Mouse (Mus musculus) liver, embryonic 15.5 days (tissue): Measurements from ENCODE around the gene Gpc5. TPM values are rescaled to one million over a fixed set of nuclear protein-coding genes. Genes with fewer than 3 reads are reported as not detected.

ENCODE experiments used
- ATAC-seq: fragments of 200-750 bp; cut with Nextera tagmentation; 2 replicates; pipeline ENCODE4 v1.8.0; 2017; ENCODE audit warnings: moderate number of reproducible peaks, mild to moderate bottlenecking, moderate library complexity; ENCODE audit not compliant: insufficient read depth
- H3K27ac ChIP-seq: fragments of 300-500 bp; sonication (generic); replicated peaks from 2 replicates; pipeline ENCODE4 v1.5.1; 2015; ENCODE audit warnings: mild to moderate bottlenecking, inconsistent platforms
- H3K27me3 ChIP-seq: fragments of 300-500 bp; sonication (generic); 2 replicates; pipeline ENCODE4 v1.6.1; 2015; ENCODE audit warnings: mild to moderate bottlenecking, inconsistent platforms
- H3K36me3 ChIP-seq: fragments of 300-500 bp; sonication (generic); replicated peaks from 2 replicates; pipeline ENCODE4 v1.6.1; 2015; ENCODE audit warnings: moderate library complexity, mild to moderate bottlenecking, inconsistent platforms
- H3K4me1 ChIP-seq: fragments of 300-500 bp; sonication (generic); replicated peaks from 2 replicates; pipeline ENCODE4 v1.6.1; 2015; ENCODE audit warnings: inconsistent platforms
- H3K4me2 ChIP-seq: fragments of 300-500 bp; sonication (generic); 2 replicates; pipeline ENCODE4 v1.6.1; 2015; ENCODE audit warnings: moderate library complexity, mild to moderate bottlenecking, inconsistent platforms
- H3K4me3 ChIP-seq: fragments of 300-500 bp; sonication (generic); replicated peaks from 2 replicates; pipeline ENCODE4 v1.5.1; 2015; ENCODE audit warnings: mild to moderate bottlenecking, inconsistent platforms
- H3K9ac ChIP-seq: fragments of 300-500 bp; sonication (generic); 2 replicates; pipeline ENCODE4 v1.6.1; 2015; ENCODE audit warnings: moderate library complexity, mild to moderate bottlenecking, inconsistent platforms
- H3K9me3 ChIP-seq: fragments of 300-500 bp; sonication (generic); replicated peaks from 2 replicates; pipeline ENCODE4 v1.6.1; 2016; ENCODE audit warnings: inconsistent platforms
- WGBS: fragments of 180-500 bp; shearing (Covaris S2); methylation state at CpG from one replicate; pipeline ENCODE4 v1.1.7; 2015; ENCODE audit warnings: mixed read lengths; ENCODE audit not compliant: insufficient replicate concordance; 5-methylcytosine and 5-hydroxymethylcytosine counted together
- polyA plus RNA-seq: library from polyadenylated mRNA; unstranded; fragments of >200 nt; fragmentation: Nextera tagmentation; extraction: Ambion mirVana; gene quantifications from 2 replicates; pipeline ENCODE4 v1.2.1, GENCODE M21; 2015

Gene Gpc5
- polyA plus RNA-seq, 1 experiment from 2014 or later = not detected

GRCm38 (mm10) chr14:116348560-116348959 is 1256.5 kb downstream of the Gpc5 start:
- Histone ChIP-seq H3K4me1 (no peaks in the 10 kb centered on the region), H3K4me2 (no peak overlapping the region), H3K9me3 (no peaks in the 10 kb centered on the region), H3K36me3 (no peaks in the 10 kb centered on the region), H3K4me3 (no peak overlapping the region), H3K9ac (no peak overlapping the region), H3K27me3 (no peaks in the 10 kb centered on the region), H3K27ac (no peak overlapping the region)
- WGBS = 56% methylated on average over 3 of the region's 3 CpGs
- no peak for ATAC-seq

- WGBS = 60% methylated on average over 2 of the region's 2 CpGs
- no peak overlapping the region for H3K9ac ChIP-seq
- H3K36me3 ChIP-seq = no peaks in the 10 kb centered on the region
Measured at GRCm38 (mm10) chr14:116384602-116385001, 1292.6 kb downstream of the Gpc5 start.

DNA sequence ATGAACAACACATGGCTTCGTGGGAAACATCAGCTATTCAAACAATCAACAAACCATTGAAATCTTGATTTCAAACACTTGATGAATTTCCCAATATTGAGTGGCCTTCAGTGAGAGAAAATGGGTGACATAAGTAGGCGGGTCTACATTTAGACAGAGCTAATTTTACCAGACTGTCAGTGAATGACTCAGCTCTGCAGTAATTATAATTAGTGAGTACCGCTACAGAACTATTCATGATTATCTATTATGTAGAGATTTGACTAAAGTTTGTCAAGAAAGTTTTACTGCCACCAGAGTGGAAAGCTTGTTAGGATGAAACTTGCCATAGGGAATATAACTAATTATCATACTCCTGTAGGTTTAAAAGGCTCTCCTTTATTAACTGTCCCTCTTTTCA is 1323.5 kb downstream of the Gpc5 start:
- no peaks in the 10 kb centered on the region for H3K9me3 ChIP-seq
- H3K27ac ChIP-seq = no peak overlapping the region
- H3K36me3 ChIP-seq = no peaks in the 10 kb centered on the region
- H3K4me3 ChIP-seq = no peak overlapping the region
- no peak overlapping the region for H3K4me2 ChIP-seq
- no peak for ATAC-seq
- no peak overlapping the region for H3K9ac ChIP-seq
- no peaks in the 10 kb centered on the region for H3K27me3 ChIP-seq
- 55% methylated on average over 3 of the region's 3 CpGs for WGBS
- no peaks in the 10 kb centered on the region for H3K4me1 ChIP-seq

More at GRCm38 (mm10) chr14:116384602-116385001, 1292.6 kb downstream of the Gpc5 start:
- H3K27ac ChIP-seq = no peak overlapping the region
- H3K4me2 ChIP-seq = no peak overlapping the region
- no peak overlapping the region for H3K4me3 ChIP-seq
- 0 out of 2 replicates have a peak, but pooled peaks cover 3% of the 10 kb centered on the region for H3K9me3 ChIP-seq
- no peaks in the 10 kb centered on the region for H3K4me1 ChIP-seq
- ATAC-seq = no peak
- no peaks in the 10 kb centered on the region for H3K27me3 ChIP-seq

DNA sequence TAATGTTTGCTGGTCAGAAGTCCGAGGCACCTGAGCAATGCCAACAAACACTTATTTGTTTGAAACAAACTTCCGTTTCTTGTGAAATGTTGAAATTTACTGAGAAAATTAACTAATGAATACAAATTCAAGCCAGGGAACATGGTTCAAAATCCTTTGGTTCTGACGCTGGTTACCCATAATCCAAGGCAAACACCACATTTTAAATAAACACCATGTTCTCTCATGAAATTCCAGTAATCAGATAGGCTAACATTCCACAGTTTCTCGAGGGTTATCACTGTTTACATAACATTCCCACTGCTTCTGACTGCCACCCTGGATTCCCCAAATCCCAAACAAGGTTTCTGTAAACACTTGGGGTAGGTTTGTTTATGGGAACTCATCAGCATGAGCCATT is 1356.2 kb downstream of the Gpc5 start:
- no peaks in the 10 kb centered on the region for H3K36me3 ChIP-seq
- no peaks in the 10 kb centered on the region for H3K9me3 ChIP-seq
- H3K4me2 ChIP-seq = no peak overlapping the region
- ATAC-seq = no peak
- no peak overlapping the region for H3K4me3 ChIP-seq
- no peak overlapping the region for H3K27ac ChIP-seq
- H3K9ac ChIP-seq = no peak overlapping the region
- no peaks in the 10 kb centered on the region for H3K27me3 ChIP-seq
- no peaks in the 10 kb centered on the region for H3K4me1 ChIP-seq
- WGBS = 31% methylated on average over 4 of the region's 4 CpGs

DNA sequence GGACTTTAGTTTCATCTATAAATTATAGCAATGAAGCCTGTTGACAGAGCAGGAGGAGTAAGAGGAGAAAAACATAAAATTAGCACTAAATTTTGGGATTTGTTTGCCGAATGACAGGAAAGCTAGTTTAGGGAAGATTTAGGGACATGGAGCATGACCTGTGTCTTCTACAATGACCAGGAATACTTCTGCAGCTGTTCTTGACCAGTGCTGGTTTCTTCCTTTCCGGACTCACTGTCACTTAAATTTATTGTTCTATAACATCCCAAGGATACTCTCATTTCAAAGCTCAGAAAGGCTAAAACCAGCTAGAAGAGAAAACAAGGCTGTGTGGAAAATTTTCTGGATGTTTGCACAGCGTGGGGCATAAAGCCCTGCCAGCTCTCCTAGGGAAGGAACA is 1361.3 kb downstream of the Gpc5 start:
- no peak overlapping the region for H3K4me3 ChIP-seq
- no peak overlapping the region for H3K27ac ChIP-seq
- H3K9me3 ChIP-seq = no peaks in the 10 kb centered on the region
- H3K27me3 ChIP-seq = no peaks in the 10 kb centered on the region
- H3K9ac ChIP-seq = no peak overlapping the region
- whole genome bisulfite sequencing = 52% methylated on average over 3 of the region's 3 CpGs
- H3K36me3 ChIP-seq = no peaks in the 10 kb centered on the region
- no peak overlapping the region for H3K4me2 ChIP-seq
- H3K4me1 ChIP-seq = no peaks in the 10 kb centered on the region
- no peak for ATAC-seq

DNA sequence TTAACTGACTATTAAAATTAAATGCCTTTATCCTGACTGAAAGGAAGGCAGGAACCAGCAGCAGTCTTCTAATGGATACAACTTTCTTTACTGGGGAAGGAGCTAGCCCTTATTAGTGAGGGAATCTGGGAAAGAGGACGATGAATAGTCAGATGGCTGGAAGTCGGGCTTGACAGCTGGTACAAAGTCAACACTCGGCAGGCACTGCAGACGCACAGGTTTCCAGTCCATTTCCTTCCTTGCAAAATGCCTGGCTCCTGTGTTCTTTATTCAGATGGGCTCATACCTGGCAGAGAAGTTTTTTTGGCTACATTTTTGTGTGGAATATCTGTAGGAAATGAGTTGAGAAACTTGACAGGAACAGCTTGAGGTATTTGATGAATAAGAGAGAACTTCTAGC is 1364.2 kb downstream of the Gpc5 start:
- Histone ChIP-seq H3K4me2 (no peak overlapping the region), H3K9ac (no peak overlapping the region), H3K4me1 (no peaks in the 10 kb centered on the region), H3K4me3 (no peak overlapping the region), H3K27me3 (no peaks in the 10 kb centered on the region), H3K36me3 (no peaks in the 10 kb centered on the region), H3K9me3 (no peaks in the 10 kb centered on the region), H3K27ac (no peak overlapping the region)
- no peak for ATAC-seq
- 49% methylated on average over 4 of the region's 4 CpGs for WGBS

GRCm38 (mm10) chr14:116473378-116474179 is 1381.6 kb downstream of the Gpc5 start:
- H3K9me3 ChIP-seq = no peaks in the 10 kb centered on the region
- no peaks in the 10 kb centered on the region for H3K4me1 ChIP-seq
- 69% methylated on average over 8 of the region's 8 CpGs for WGBS
- no peaks in the 10 kb centered on the region for H3K36me3 ChIP-seq
- H3K9ac ChIP-seq = no peak overlapping the region
- no peak for ATAC-seq
- H3K27ac ChIP-seq = no peak overlapping the region
- no peak overlapping the region for H3K4me3 ChIP-seq
- H3K4me2 ChIP-seq = no peak overlapping the region
- no peaks in the 10 kb centered on the region for H3K27me3 ChIP-seq

GRCm38 (mm10) chr14:116494285-116494850 is 1402.4 kb downstream of the Gpc5 start:
- no peak overlapping the region for H3K27ac ChIP-seq
- H3K9me3 ChIP-seq = no peaks in the 10 kb centered on the region
- H3K4me3 ChIP-seq = no peak overlapping the region
- no peak overlapping the region for H3K4me2 ChIP-seq
- 16% methylated on average over 1 of the region's 1 CpGs for WGBS
- H3K9ac ChIP-seq = no peak overlapping the region
- no peak for ATAC-seq
- no peaks in the 10 kb centered on the region for H3K27me3 ChIP-seq
- no peaks in the 10 kb centered on the region for H3K36me3 ChIP-seq
- H3K4me1 ChIP-seq = no peaks in the 10 kb centered on the region

DNA sequence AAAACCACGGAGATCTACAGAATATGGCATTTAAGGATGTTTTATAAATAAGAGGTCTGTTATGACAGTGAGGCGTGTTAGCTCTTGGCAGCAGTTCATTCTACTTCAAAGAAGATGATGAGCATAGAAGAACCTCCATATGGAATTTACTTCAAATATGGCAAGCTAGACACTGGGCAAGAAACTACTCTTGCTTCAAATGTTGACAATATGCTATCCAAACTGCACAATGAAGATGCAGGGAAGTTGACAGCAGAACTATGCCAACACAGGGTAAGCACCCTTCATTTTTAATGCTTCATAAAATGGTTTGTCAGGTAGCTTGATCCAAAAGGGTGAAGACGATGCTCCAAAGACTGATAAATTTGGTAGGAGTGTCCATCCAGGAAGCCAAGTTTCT is 1446.2 kb downstream of the Gpc5 start:
- Histone ChIP-seq H3K27ac (no peak overlapping the region), H3K4me1 (no peaks in the 10 kb centered on the region), H3K4me3 (no peak overlapping the region), H3K9me3 (no peaks in the 10 kb centered on the region), H3K27me3 (no peaks in the 10 kb centered on the region), H3K36me3 (no peaks in the 10 kb centered on the region), H3K4me2 (no peak overlapping the region), H3K9ac (no peak overlapping the region)
- ATAC-seq = no peak
- WGBS = 56% methylated on average over 3 of the region's 3 CpGs

- Histone ChIP-seq H3K36me3 (no peaks in the 10 kb centered on the region), H3K27ac (no peak overlapping the region), H3K4me3 (no peak overlapping the region), H3K9me3 (no peaks in the 10 kb centered on the region), H3K27me3 (no peaks in the 10 kb centered on the region), H3K4me2 (no peak overlapping the region), H3K9ac (no peak overlapping the region), H3K4me1 (no peaks in the 10 kb centered on the region)
- no peak for ATAC-seq
Measured at GRCm38 (mm10) chr14:116543746-116544145, 1451.7 kb downstream of the Gpc5 start.

DNA sequence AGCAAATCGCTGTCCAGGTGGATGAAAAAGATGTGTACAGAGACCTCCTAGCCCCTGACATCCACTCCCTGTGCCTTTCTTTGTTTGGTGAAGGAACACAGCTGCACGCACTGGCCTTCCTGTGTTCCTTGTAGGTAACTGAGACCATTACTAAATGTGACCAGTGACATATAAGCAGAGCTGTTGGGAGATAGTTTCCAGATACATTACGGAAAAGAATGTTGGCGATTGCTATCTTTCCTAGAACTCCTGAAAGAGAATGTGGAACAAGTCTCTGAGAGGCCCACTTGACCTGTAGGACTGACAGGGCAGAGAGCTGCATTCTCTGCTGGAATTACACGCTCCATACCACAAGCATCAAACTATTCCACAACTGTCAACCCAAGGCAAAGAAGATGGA is 1459.4 kb downstream of the Gpc5 start:
- Histone ChIP-seq H3K36me3 (no peaks in the 10 kb centered on the region), H3K27me3 (no peaks in the 10 kb centered on the region), H3K27ac (no peak overlapping the region), H3K4me1 (no peaks in the 10 kb centered on the region), H3K9ac (no peak overlapping the region), H3K4me2 (no peak overlapping the region), H3K9me3 (no peaks in the 10 kb centered on the region), H3K4me3 (no peak overlapping the region)
- no peak for ATAC-seq
- 57% methylated on average over 5 of the region's 5 CpGs for WGBS

- whole genome bisulfite sequencing = 46% methylated on average over 7 of the region's 7 CpGs
- no peaks in the 10 kb centered on the region for H3K27me3 ChIP-seq
Measured at GRCm38 (mm10) chr14:116553316-116553715, 1461.3 kb downstream of the Gpc5 start.

More at GRCm38 (mm10) chr14:116553316-116553715, 1461.3 kb downstream of the Gpc5 start:
- Histone ChIP-seq H3K9me3 (no peaks in the 10 kb centered on the region), H3K4me3 (no peak overlapping the region), H3K27ac (no peak overlapping the region), H3K36me3 (no peaks in the 10 kb centered on the region), H3K9ac (no peak overlapping the region), H3K4me1 (no peaks in the 10 kb centered on the region), H3K4me2 (no peak overlapping the region)
- ATAC-seq = no peak
